Mouse (Mus musculus) neutrophil, adult 59 days (primary cell): ENCODE data around the gene Scamp1. TPM values are rescaled to one million over a fixed set of nuclear protein-coding genes. Genes with fewer than 3 reads are reported as not detected.

Source experiments
- total RNA-seq, 2 experiments: library from RNA; stranded (reverse); gene quantifications; 1 replicate in 1 of 2; 2 replicates in 1 of 2; pipeline ENCODE4 v1.2.4; 2023

Gene Scamp1
- total RNA-seq = 10 to 100 TPM; 19.3 to 22.5 TPM

GRCm38 (mm10) chr13:94285281-94285871 lies at the start of gene Scamp1:
Scamp1 (minus strand) TSS chr13:94285857.

Other genes starting within 250 kb of the Scamp1 start
- 10 to 100 TPM; 32.6 to 37.0 TPM for gene Lhfpl2, start 228.1 kb downstream of the Scamp1 start, total RNA-seq
- gene Ap3b1, start 73.1 kb upstream of the Scamp1 start, total RNA-seq = 10 to 100 TPM; 58.3 to 60.1 TPM